Mouse (Mus musculus) inflammation-experienced regulatory T-cells (primary cell): ENCODE measurements around the gene Becn1. TPM values are rescaled to one million over a fixed set of nuclear protein-coding genes. Genes with fewer than 3 reads are reported as not detected.

Source experiments
- polyA plus RNA-seq, 2 experiments: library from polyadenylated mRNA; unstranded; fragments of 100-300 nt; shearing (Covaris generic); gene quantifications; one replicate each; pipeline ENCODE4 v1.2.1; 2017

The Becn1 gene
- 100 to 1,000 TPM; 184 to 206 TPM for polyA plus RNA-seq

DNA sequence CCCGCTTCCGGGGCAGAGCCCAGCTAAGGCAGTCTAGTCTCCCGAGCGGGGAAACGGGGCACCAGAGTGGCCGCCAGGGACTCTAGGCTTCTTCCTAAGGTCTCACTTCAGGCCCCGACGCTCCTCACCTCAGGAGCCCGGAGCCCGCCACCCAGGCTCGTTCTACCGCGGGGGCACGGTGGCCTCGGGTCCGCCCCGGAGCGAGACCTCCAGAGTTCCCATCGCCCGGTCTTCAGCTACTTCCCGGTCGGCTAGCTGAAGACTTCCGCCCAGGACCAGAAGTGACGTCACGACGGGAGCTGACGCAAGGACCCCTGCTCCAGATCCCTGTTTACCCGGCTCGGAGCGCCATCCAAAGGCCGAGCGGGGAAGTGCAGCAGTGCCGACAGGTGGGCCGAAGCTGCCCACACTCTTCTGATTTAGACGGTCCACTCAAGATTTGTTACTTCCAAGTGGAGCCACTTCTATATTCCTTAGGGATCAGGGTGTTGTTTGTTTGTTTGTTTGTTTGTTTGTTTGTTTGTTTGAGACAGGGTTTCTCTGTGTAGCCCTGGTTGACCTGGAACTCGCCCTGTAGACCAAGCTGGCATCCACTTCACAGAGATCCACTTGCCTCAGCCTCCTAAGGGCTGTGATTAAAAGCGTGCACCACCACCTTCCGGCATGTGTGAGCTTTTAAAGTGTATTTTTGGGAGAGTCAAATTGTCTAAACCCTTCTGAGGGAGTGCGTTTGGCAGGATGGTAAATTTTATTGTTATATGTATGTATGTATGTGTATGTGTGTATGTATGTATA is at the start of gene Becn1:
Gene Becn1, minus strand, starts transcription at position 283 of the 795 bp plus-strand sequence.

GRCm38 (mm10) chr11:101330371-101330924 is 28.4 kb upstream of the Becn1 start, which contains the start of gene Aoc3:
Gene Aoc3 (plus strand): TSS chr11:101330605.

GRCm38 (mm10) chr11:101324763-101325162 is 22.7 kb upstream of the Becn1 start, which contains the start of gene Aoc2:
Gene Aoc2 (plus strand): TSS chr11:101325063.

DNA sequence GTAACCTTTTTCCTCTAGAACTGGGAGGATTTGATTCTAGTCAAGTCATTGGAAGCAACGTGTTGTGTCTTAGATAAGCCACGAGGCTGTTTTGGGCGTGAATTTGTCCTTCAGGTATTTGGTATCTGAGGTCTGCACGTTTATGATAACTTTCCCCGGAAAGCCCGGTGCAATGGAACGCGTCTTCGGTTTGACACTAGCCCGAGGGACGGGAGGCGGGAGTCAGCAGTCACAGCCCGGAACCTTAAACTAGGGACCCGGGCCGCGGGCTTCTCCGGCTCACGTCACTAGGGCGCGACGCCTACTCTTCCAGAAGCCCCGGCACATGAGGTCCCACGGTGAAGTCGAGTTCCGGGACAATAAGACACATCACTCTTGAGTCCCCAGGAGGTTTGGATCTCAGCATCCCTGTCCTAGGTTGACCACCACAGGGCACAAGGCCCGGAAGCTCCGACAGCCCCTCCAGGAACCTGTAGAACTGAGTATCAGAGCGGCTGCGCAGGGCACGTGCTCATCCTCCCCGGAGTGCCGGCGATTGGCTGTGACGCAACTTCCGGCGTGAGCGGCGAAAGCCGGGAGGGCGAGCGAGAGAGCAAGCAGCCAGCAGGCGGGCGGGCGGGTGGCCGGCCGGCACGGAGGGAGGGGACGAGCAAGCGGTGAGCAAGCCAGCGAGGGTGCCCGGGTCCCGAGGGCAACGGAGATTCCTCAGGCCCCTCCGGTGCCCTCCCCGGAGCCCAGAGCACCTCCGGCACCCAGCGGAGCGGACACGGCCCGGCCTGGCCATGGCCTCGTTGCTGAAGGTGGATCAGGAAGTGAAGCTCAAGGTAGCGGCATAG is 13.8 kb upstream of the Becn1 start, which contains the start of gene Psme3:
Gene Psme3, plus strand, starts transcription at position 549 of the 836 bp plus-strand sequence.

GRCm38 (mm10) chr11:101278223-101279192 is 23.6 kb downstream of the Becn1 start, which contains the start of the genes Cntd1 and Coa3:
Gene Cntd1 (plus strand): TSS chr11:101279012.
Gene Coa3 (minus strand): TSS chr11:101279114.

DNA sequence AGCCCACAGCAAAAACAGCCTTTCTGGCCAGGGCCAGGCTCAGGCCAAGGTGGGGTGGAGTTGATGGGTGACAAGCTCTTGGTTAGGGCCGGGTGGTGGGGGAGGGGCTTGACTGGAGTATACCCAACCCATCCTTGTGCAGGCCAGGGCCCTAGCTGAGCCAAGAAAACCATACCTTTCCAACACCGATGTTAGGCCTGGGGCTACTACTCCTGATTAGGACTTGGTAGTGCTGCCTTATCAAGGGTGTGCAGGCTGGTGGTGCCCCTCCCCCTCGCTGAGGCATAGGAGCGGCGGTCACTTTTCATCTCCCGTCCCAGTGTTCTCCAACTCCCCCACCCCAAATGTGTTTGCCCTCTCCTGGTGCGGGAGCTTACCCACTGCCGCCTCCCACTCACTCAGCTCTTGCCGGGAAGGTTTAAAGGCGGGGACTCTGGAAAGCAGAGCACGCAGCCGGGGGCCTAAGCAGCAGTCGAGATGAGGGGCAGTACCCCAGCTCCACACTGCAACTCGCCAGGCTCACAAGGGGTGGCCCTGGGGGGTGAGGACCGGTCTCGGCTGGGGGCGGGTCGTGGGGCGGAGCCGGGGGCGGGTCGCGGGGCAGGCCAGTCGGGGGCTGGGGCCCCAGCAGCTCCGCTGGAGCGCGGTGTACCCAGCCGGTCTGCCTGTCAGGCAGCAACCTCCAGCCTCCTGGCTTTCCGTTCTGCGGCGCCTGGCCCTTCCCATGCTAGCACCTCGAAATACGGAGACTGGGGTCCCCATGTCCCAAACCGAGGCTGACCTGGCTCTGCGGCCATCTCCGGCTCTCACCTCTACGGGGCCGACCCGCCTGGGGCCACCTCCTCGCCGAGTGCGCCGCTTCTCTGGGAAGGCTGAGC is 41.9 kb downstream of the Becn1 start, which contains the start of gene Wnk4:
Gene Wnk4, plus strand, starts transcription at position 620 of the 878 bp plus-strand sequence.

DNA sequence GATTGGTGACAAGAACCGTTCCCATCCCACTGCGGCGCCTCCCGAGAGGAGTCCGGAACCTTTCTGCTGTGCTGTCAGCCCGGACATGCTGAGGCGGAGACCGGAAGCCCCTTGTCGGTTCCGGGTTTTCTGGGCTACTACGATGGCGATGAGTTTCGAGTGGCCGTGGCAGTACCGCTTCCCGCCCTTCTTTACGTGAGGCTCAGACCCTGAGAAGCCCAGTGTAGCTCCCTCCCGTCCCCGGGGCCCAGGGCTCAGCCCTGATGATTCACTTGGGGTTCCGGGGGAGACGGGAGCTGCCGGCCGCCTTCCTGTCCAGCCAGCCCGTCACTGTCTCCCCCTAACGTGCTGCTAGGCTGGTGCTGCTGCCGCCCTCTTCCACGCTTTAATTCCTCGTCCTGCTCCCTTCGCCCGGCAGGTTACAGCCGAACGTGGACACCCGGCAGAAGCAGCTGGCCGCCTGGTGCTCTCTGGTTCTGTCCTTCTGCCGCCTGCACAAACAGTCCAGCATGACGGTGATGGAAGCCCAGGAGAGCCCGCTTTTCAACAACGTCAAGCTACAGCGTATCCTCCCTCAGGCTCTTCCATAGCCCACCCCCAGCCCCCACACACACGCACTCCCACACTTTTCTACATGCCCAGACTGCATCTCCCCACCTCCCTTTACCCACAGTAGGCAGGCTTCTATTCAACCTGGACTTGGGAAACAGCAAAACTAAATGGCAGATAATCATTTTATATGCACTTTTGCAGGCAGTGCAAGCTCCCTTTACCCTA is 48.3 kb downstream of the Becn1 start, which contains the start of gene Vps25:
Gene Vps25, plus strand, starts transcription at position 95 of the 777 bp plus-strand sequence.

DNA sequence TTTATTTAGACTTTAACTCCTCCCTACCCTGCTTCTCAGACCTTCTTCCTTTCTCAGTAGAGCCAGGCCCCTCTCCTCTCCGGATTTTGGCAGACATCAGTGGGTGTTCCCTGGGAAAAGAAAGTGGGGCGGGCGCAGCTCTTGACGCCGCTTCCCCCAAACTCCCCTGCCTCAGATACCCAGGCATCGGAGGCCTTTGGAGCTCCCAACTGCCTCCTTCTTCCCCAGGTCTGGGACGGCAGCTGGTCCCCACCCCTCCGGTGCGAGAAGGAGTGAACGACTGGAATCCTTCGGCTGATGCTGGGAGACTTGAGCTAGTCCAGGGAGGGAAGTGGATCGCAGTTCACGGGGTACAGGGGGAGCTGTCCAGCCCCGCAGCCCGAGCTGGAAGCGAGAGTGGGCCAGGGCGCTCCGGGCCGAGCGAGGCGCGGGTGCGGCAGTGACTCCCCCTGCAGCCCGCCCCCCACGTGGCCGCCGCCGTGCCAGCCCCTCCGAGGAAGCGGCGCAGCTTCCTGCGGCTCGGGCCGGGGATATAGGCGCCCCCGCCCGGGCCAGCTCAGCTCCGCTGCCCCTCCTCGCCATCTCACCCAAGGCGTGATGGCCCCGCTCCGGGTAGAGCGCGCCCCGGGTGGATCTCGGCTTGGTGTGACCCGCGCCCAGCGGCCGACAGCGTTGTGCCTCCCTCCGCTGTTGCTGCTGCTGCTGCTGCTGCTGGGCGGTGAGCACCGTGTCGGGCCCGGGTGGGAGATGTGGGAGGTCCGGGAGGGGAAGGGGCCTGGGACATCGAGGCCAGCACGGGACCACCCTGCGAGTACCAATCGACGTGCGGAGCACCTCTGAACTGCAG is 56.0 kb downstream of the Becn1 start, which contains the start of gene Ramp2:
Gene Ramp2, plus strand, starts transcription at position 174 of the 847 bp plus-strand sequence.

Other genes with a start within 250 kb of the Becn1 start
- gene Naglu, start 232.3 kb downstream of the Becn1 start, polyA plus RNA-seq: 10 to 100 TPM; 27.4 to 32.0 TPM
- gene Hsd17b1, start 223.9 kb downstream of the Becn1 start, polyA plus RNA-seq: 1 to 10 TPM in 1 of 2 experiments, under 1 TPM in 1; 0.39 to 2.9 TPM
- gene Coasy, start 219.7 kb downstream of the Becn1 start, polyA plus RNA-seq: 10 to 100 TPM; 26.6 to 33.3 TPM
- gene Mlx, start 215.0 kb downstream of the Becn1 start, polyA plus RNA-seq: 100 to 1,000 TPM in 1 of 2 experiments, 10 to 100 TPM in 1; 81.3 to 127 TPM
- gene Psmc3ip, start 206.8 kb downstream of the Becn1 start, polyA plus RNA-seq: 1 to 10 TPM; 6.8 to 8.2 TPM
- 10 to 100 TPM; 68.5 to 73.8 TPM for gene Retreg3, start 182.4 kb downstream of the Becn1 start, polyA plus RNA-seq
- gene Tubg1, start 182.3 kb downstream of the Becn1 start, polyA plus RNA-seq: 10 to 100 TPM; 36.2 to 39.8 TPM
- 1 to 10 TPM; 4.0 to 6.8 TPM for gene Tubg2, start 146.4 kb downstream of the Becn1 start, polyA plus RNA-seq
- under 1 TPM; 0.25 to 0.27 TPM for gene Cntnap1, start 131.8 kb downstream of the Becn1 start, polyA plus RNA-seq
- 1 to 10 TPM in 1 of 2 experiments, under 1 TPM in 1; 0.14 to 1.2 TPM for gene Plekhh3, start 130.9 kb downstream of the Becn1 start, polyA plus RNA-seq
- 1 to 10 TPM in 1 of 2 experiments, under 1 TPM in 1; 0.70 to 5.0 TPM for gene Ccr10, start 126.8 kb downstream of the Becn1 start, polyA plus RNA-seq
- 10 to 100 TPM; 66.9 to 83.4 TPM for gene Ezh1, start 75.8 kb downstream of the Becn1 start, polyA plus RNA-seq
- gene Ramp2, start 56.3 kb downstream of the Becn1 start, polyA plus RNA-seq: 1 to 10 TPM in 1 of 2 experiments, not detected in 1; 1.3 TPM
- 100 to 1,000 TPM; 145 to 147 TPM for gene Vps25, start 48.6 kb downstream of the Becn1 start, polyA plus RNA-seq
- 1 to 10 TPM; 2.7 to 2.9 TPM for gene Wnk4, start 41.7 kb downstream of the Becn1 start, polyA plus RNA-seq
- 1 to 10 TPM in 1 of 2 experiments, under 1 TPM in 1; 0.90 to 1.2 TPM for gene Cntd1, start 23.3 kb downstream of the Becn1 start, polyA plus RNA-seq
- 100 to 1,000 TPM; 101 to 110 TPM for gene Coa3, start 23.2 kb downstream of the Becn1 start, polyA plus RNA-seq
- 100 to 1,000 TPM; 161 to 164 TPM for gene Psme3, start 13.9 kb upstream of the Becn1 start, polyA plus RNA-seq
- 1 to 10 TPM; 3.5 to 4.0 TPM for gene Aoc2, start 22.8 kb upstream of the Becn1 start, polyA plus RNA-seq
- under 1 TPM; 0.09 to 0.12 TPM for gene Aoc3, start 28.3 kb upstream of the Becn1 start, polyA plus RNA-seq
- gene G6pc, start 65.3 kb upstream of the Becn1 start, polyA plus RNA-seq: not detected
- 10 to 100 TPM; 30.6 to 35.3 TPM for gene Aarsd1, start 115.3 kb upstream of the Becn1 start, polyA plus RNA-seq
- 1 to 10 TPM; 1.5 to 3.9 TPM for gene Gm27029, start 122.5 kb upstream of the Becn1 start, polyA plus RNA-seq
- 10 to 100 TPM; 28.1 to 38.0 TPM for gene Rundc1, start 122.8 kb upstream of the Becn1 start, polyA plus RNA-seq
- 1 to 10 TPM; 4.3 to 5.1 TPM for gene Ptges3l, start 123.0 kb upstream of the Becn1 start, polyA plus RNA-seq
- gene Rpl27, start 140.0 kb upstream of the Becn1 start, polyA plus RNA-seq: 100 to 1,000 TPM; 267 to 297 TPM
- gene Ifi35, start 146.1 kb upstream of the Becn1 start, polyA plus RNA-seq: 100 to 1,000 TPM; 165 to 180 TPM
- gene Rnd2, start 162.7 kb upstream of the Becn1 start, polyA plus RNA-seq: 1 to 10 TPM in 1 of 2 experiments, under 1 TPM in 1; 0.30 to 3.6 TPM
- under 1 TPM; 0.70 to 0.72 TPM for gene Vat1, start 163.9 kb upstream of the Becn1 start, polyA plus RNA-seq
- gene Brca1, start 249.7 kb upstream of the Becn1 start, polyA plus RNA-seq: 1 to 10 TPM; 1.5 to 3.2 TPM
- gene Nbr1, start 249.9 kb upstream of the Becn1 start, polyA plus RNA-seq: 100 to 1,000 TPM in 1 of 2 experiments, 10 to 100 TPM in 1; 96.3 to 115 TPM